Mouse (Mus musculus) CH12.LX (cell line): ENCODE measurements around the gene Sult5a1.

Experiments used
- BHLHE40 ChIP-seq: IDR thresholded peaks from 2 replicates; pipeline ENCODE4 v1.6.1; 2011; ENCODE audit warnings: mild to moderate bottlenecking, low read depth, low read length, improper control_type of control experiment
- TBP ChIP-seq: conservative IDR thresholded peaks from 2 replicates; pipeline ENCODE4 v1.6.1; 2011; ENCODE audit warnings: low read depth, low read length, improper control_type of control experiment
- ZC3H11A ChIP-seq: IDR thresholded peaks from 2 replicates; pipeline ENCODE4 v1.6.1; 2012; ENCODE audit warnings: low read depth, mild to moderate bottlenecking, inconsistent platforms, low read length, improper control_type of control experiment

GRCm38 (mm10) chr8:123104046-123104767 lies 53.9 kb downstream of the Sult5a1 start:
- TF ChIP-seq TBP, result no peak
- TF ChIP-seq ZC3H11A, result no peak
- no peak for TF ChIP-seq BHLHE40
